Mouse (Mus musculus) kidney, adult 2 months (tissue): ENCODE data around the gene Cacna1h.

Source experiments
- CTCF ChIP-seq: fragments of 200-500 bp; conservative IDR thresholded peaks from 2 replicates; pipeline ENCODE4 v1.5.1; 2011; ENCODE audit warnings: low read depth, mild to moderate bottlenecking, control low read depth, low read length, moderate library complexity, mixed read lengths; ENCODE audit not compliant: insufficient read depth, insufficient read length
- POLR2A ChIP-seq: fragments of 200-500 bp; IDR thresholded peaks from one replicate; pipeline ENCODE4 v1.6.1; 2011; ENCODE audit warnings: low read depth, low read length, control low read depth

DNA sequence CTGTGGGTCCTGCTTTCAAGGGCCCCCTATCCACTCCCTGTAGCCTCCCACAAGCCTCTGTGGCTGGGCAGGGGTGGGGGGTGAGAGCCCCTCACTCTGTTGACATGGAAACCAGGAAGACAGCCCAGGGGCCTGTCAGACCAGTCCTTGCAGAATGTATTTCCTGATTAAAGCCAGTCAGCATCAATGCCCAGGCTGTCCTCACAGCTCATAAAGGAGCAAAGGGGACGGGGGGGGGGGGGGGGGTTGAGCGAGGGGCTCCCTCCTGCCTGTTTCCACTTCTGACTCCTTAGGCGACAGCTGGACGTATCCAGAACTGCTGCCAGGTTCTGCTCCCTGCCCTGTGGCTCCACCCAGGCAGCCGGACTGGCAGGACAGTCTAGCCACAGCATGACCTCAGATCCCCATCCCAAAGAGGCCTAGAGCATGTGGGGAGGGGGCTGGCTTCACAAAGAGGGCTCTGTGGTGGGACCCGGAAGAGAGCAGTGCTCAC, 18.1 kb downstream of the Cacna1h start:
- TF ChIP-seq CTCF, result no peak
- no peak for TF ChIP-seq POLR2A
